Mouse (Mus musculus) MEL (cell line): ENCODE results near the gene Gm9945.

Experiments used
- CHD2 ChIP-seq: IDR thresholded peaks from 2 replicates; pipeline ENCODE4 v1.6.1; 2011; ENCODE audit warnings: low read length, improper control_type of control experiment
- CTCF ChIP-seq, 3 experiments: IDR thresholded peaks in 2 of 3; conservative IDR thresholded peaks in 1 of 3; 2 replicates each; pipeline ENCODE4 v1.5.1; 2011 to 2012; ENCODE audit warnings: low read length in 3 of 3, low read depth in 2 of 3, mild to moderate bottlenecking in 2 of 3, improper control_type of control experiment in 1 of 3, inconsistent platforms in 1 of 3, mixed read lengths in 1 of 3, moderate library complexity in 1 of 3; ENCODE audit not compliant: control insufficient read depth in 1 of 3, insufficient read depth in 1 of 3, poor library complexity in 1 of 3, severe bottlenecking in 1 of 3
- EP300 ChIP-seq, 2 experiments: IDR thresholded peaks; 2 replicates each; pipeline ENCODE4 v1.6.1; 2011; ENCODE audit warnings: improper control_type of control experiment in 2 of 2, low read length in 2 of 2, low read depth in 1 of 2, mild to moderate bottlenecking in 1 of 2
- GABPA ChIP-seq: IDR thresholded peaks from 2 replicates; pipeline ENCODE4 v1.6.1; 2012; ENCODE audit warnings: low read depth, mild to moderate bottlenecking, inconsistent platforms, low read length, improper control_type of control experiment, moderate library complexity
- GATA1 ChIP-seq: IDR thresholded peaks from 2 replicates; pipeline ENCODE4 v1.6.1; 2011; ENCODE audit warnings: low read depth, low read length, improper control_type of control experiment
- MAFK ChIP-seq: IDR thresholded peaks from 2 replicates; pipeline ENCODE4 v1.6.1; 2011; ENCODE audit warnings: low read depth, mild to moderate bottlenecking, low read length, improper control_type of control experiment, borderline replicate concordance
- MYB ChIP-seq: IDR thresholded peaks from 2 replicates; pipeline ENCODE4 v1.6.1; 2011; ENCODE audit warnings: mild to moderate bottlenecking, low read depth, low read length, improper control_type of control experiment
- MYC ChIP-seq: IDR thresholded peaks from 2 replicates; pipeline ENCODE4 v1.6.1; 2011; ENCODE audit warnings: low read depth, mild to moderate bottlenecking, low read length, improper control_type of control experiment, moderate library complexity
- POLR2A ChIP-seq, 2 experiments: IDR thresholded peaks; 2 replicates each; pipeline ENCODE4 v1.6.1; 2011 to 2012; ENCODE audit warnings: low read length in 2 of 2, mild to moderate bottlenecking in 2 of 2, control low read depth in 1 of 2, improper control_type of control experiment in 1 of 2, low read depth in 1 of 2, moderate library complexity in 1 of 2; ENCODE audit not compliant: control insufficient read depth in 1 of 2, insufficient read depth in 1 of 2, poor library complexity in 1 of 2
- TAL1 ChIP-seq: IDR thresholded peaks from 2 replicates; pipeline ENCODE4 v1.6.1; 2012; ENCODE audit warnings: mild to moderate bottlenecking, inconsistent platforms, low read length, moderate library complexity, mixed read lengths
- TBP ChIP-seq: IDR thresholded peaks from 2 replicates; pipeline ENCODE4 v1.8.0; 2011; ENCODE audit warnings: low read depth, low read length, improper control_type of control experiment
- TCF12 ChIP-seq: IDR thresholded peaks from 2 replicates; pipeline ENCODE4 v1.6.1; 2014; ENCODE audit warnings: low read depth, mild to moderate bottlenecking, inconsistent platforms, low read length, improper control_type of control experiment, moderate library complexity

GRCm38 (mm10) chr11:53495417-53495816 lies 15.5 kb downstream of the Gm9945 start:
- TF ChIP-seq POLR2A (IDR thresholded peaks at IDR 0.05; ENCODE audit: control insufficient read depth in 1 of 2, insufficient read depth in 1 of 2, low read depth in 1 of 2, low read length in 2 of 2, poor library complexity in 1 of 2) (no peak), CTCF (IDR thresholded peaks at IDR 0.05 in 2 of 3, conservative IDR thresholded peaks at IDR 0.05 in 1 of 3; ENCODE audit: control insufficient read depth in 1 of 3, insufficient read depth in 1 of 3, low read depth in 2 of 3, low read length in 3 of 3, poor library complexity in 1 of 3, severe bottlenecking in 1 of 3) (no peak), GATA1 (no peak), MYB (no peak), TAL1 (no peak), MYC (no peak), MAFK (no peak), EP300 (IDR thresholded peaks at IDR 0.05; ENCODE audit: low read depth in 1 of 2, low read length in 2 of 2) (no peak), TBP (no peak), GABPA (no peak), TCF12 (no peak), CHD2 (no peak)
